Mouse (Mus musculus) adrenal gland, postnatal 10 days (tissue): ENCODE data around the gene Rap1gds1. TPM values are rescaled to one million over a fixed set of nuclear protein-coding genes. Genes with fewer than 3 reads are reported as not detected.

Experiments
- DNase-seq: peaks from one replicate; pipeline ENCODE4 v3.0.0; 2021; ENCODE audit warnings: mixed read lengths
- total RNA-seq, 2 experiments: library from RNA; stranded (reverse); gene quantifications; 2 replicates each; pipeline ENCODE4 v1.2.3; 2021

The Rap1gds1 gene
- total RNA-seq, 2 experiments from 2014 or later: 49.7 to 59.1 TPM

GRCm38 (mm10) chr3:138877741-138878140 lies 197.3 kb downstream of the Rap1gds1 start:
- no peak for DNase-seq

GRCm38 (mm10) chr3:138876931-138877361 lies 198.1 kb downstream of the Rap1gds1 start:
- DNase-seq: no peak

GRCm38 (mm10) chr3:138876418-138876817 lies 198.6 kb downstream of the Rap1gds1 start:
- no peak for DNase-seq

- no peak for DNase-seq
These were observed 199.1 kb downstream of the Rap1gds1 start for GRCm38 (mm10) chr3:138875936-138876335.

Other genes with a start within 250 kb of the Rap1gds1 start
- gene Stpg2, start 130.5 kb upstream of the Rap1gds1 start, total RNA-seq: under 1 TPM in 1 of 2 experiments, not detected in 1; 0.18 TPM